In genomic region chr5:142988520-142988919, GRCm38 (mm10) we compare ENCODE assay signal across 15 mouse cellular contexts. TPM values are rescaled to one million over a fixed set of nuclear protein-coding genes. Genes with fewer than 3 reads are reported as not detected.
A peak's percentile ranks its signal among the peaks of the same experiment; 100 is the strongest.
DNase-seq lines count a peak whose midpoint lies in the region; ATAC-seq and TF ChIP-seq lines count a peak whose summit lies in the region.
"Had no signal": no experiment of that assay in that cellular context is flagged by ENCODE, and none has a peak within 500 bp of the region (broad histone marks: within the 10 kb centered on the region; RNA-seq: fewer than 3 reads in every experiment).

No protein-coding gene starts in this region.

- DNase-seq in frontal cortex, postnatal 10 days (ENCODE audit: low spot score in 2 of 2): peak; percentile 40 to 58
- peak; percentile 50 for DNase-seq in lung, embryonic 14.5 days
- DNase-seq in lung, adult 2 months: no peak
- peak; percentile 72 for DNase-seq in adrenal gland, postnatal 14 days
- peak; percentile 88 to 89 for DNase-seq in cerebellum, postnatal 10 days
- no peak for DNase-seq in gastrocnemius, adult 18-20 months (ENCODE audit: low spot score)
- DNase-seq: heart, postnatal 36 days; spleen, adult 18-20 months; thymus, postnatal 36 days had no signal

- TF ChIP-seq POLR2A in lung, adult 2 months (IDR thresholded peaks at IDR 0.05; ENCODE audit: borderline replicate concordance, extremely low read depth, low read depth, low read length): no peak

- H3K9me3 ChIP-seq in lung, embryonic 14.5 days (ENCODE audit: low read depth, low read length): no peaks in the 10 kb centered on the region
- H3K9me3 ChIP-seq: embryonic facial prominence, embryonic 15.5 days had no signal

- ATAC-seq in frontal cortex, adult (ENCODE audit: low TSS enrichment): no peak
- no peak for ATAC-seq in lung, embryonic 14.5 days (ENCODE audit: insufficient read depth)
- no peak for ATAC-seq in monocyte, adult 5-6 weeks (replicated peaks; ENCODE audit: insufficient number of reproducible peaks, low FRiP score, low TSS enrichment, poor library complexity, severe bottlenecking)
- ATAC-seq: activated CD4-positive, CD25-positive, alpha-beta regulatory T cell, adult 4 months had no signal

- H3K9ac ChIP-seq in lung, embryonic 14.5 days: no peak overlapping the region
- H3K9ac ChIP-seq: embryonic facial prominence, embryonic 15.5 days had no signal

- no peak overlapping the region for H3K27ac ChIP-seq in lung, embryonic 14.5 days (ENCODE audit: low read depth)
- H3K27ac ChIP-seq: embryonic facial prominence, embryonic 15.5 days; macrophage had no signal

- no peaks in the 10 kb centered on the region for H3K4me1 ChIP-seq in lung, embryonic 14.5 days (ENCODE audit: insufficient read depth)
- H3K4me1 ChIP-seq in lung, adult 2 months (ENCODE audit: control insufficient read depth, insufficient read depth, low read length): no peaks in the 10 kb centered on the region

- H3K4me2 ChIP-seq in lung, embryonic 14.5 days: no peak overlapping the region
- H3K4me2 ChIP-seq: embryonic facial prominence, embryonic 15.5 days had no signal

- H3K27me3 ChIP-seq in lung, embryonic 14.5 days (ENCODE audit: insufficient read depth, low read length): no peaks in the 10 kb centered on the region
- H3K27me3 ChIP-seq: CH12.LX; embryonic facial prominence, embryonic 15.5 days had no signal

- H3K36me3 ChIP-seq in lung, embryonic 14.5 days (ENCODE audit: insufficient read depth): peaks cover 38% of the 10 kb centered on the region

- WGBS in lung, embryonic 14.5 days: 66% methylated on average over 5 of the region's 5 CpGs
- 66% methylated on average over 5 of the region's 5 CpGs for WGBS in lung, adult 2 months

- no peak for TF ChIP-seq CTCF in lung, embryonic 14.5 days (IDR thresholded peaks at IDR 0.05; ENCODE audit: low read depth)
- no peak for TF ChIP-seq CTCF in lung, adult 2 months (IDR thresholded peaks at IDR 0.05; ENCODE audit: insufficient read depth, low read length)

- H3K4me3 ChIP-seq in lung, embryonic 14.5 days (ENCODE audit: low read depth, low read length): no peak overlapping the region
- no peak overlapping the region for H3K4me3 ChIP-seq in lung, adult 2 months (replicated peaks; ENCODE audit: extremely low read depth, low read depth, low read length)
- H3K4me3 ChIP-seq: embryonic facial prominence, embryonic 15.5 days had no signal

RNA-seq across cellular contexts. Expression of gene Fscn1, which starts 28.4 kb away (rescaled TPM):
- polyA plus RNA-seq in lung, embryonic 14.5 days (2014; fragmentation: Nextera tagmentation; extraction: Ambion mirVana): 331 and 347 TPM in 2 replicates
- polyA plus RNA-seq in lung, adult 2 months (2012; rRNA removed): 21.0 and 26.3 TPM in 2 replicates
- 62.0 and 75.3 TPM in 2 replicates for total RNA-seq in adrenal gland, postnatal 14 days (2021)
- 1.2 TPM in 1 of 3 replicates, not detected in the others for total RNA-seq in monocyte, adult 5-6 weeks (2017)
- 1 to 10 TPM; 3.7 to 8.5 TPM for total RNA-seq in gastrocnemius, adult 18-20 months (2021)

Comparison
In these comparisons a context has a peak if more than half of its experiments do, and no peak if none do; other contexts are left out.
1. DNase-seq: peak in frontal cortex, postnatal 10 days (2 of 2), lung, embryonic 14.5 days (single experiment), adrenal gland, postnatal 14 days (single experiment) and cerebellum, postnatal 10 days (2 of 2); none in lung, adult 2 months (single experiment) and gastrocnemius, adult 18-20 months (single experiment).